Mouse (Mus musculus) retina, adult 2 months (tissue): ENCODE data around the gene Dnaja3.
"Not testable (repeated sequence)": the region's sequence is repeated elsewhere in the genome, so short reads cannot be mapped to it uniquely, and the experiment has no call there.

Source experiments
- DNase-seq: peaks from one replicate; pipeline ENCODE4 v3.0.0-alpha.2; 2012; ENCODE audit warnings: low read depth, low spot score

Dnaja3 gene

GRCm38 (mm10) chr16:4722128-4722914, 82.5 kb downstream of the Dnaja3 start:
- no peak for DNase-seq

GRCm38 (mm10) chr16:4722915-4723209, 83.1 kb downstream of the Dnaja3 start:
- no peak for DNase-seq

GRCm38 (mm10) chr16:4725266-4725665, 85.5 kb downstream of the Dnaja3 start:
- no peak for DNase-seq

GRCm38 (mm10) chr16:4725780-4726527, 86.2 kb downstream of the Dnaja3 start, which contains the start of gene Hmox2:
Gene Hmox2 (plus strand): TSS chr16:4726361.
- peak; percentile 80 for DNase-seq

GRCm38 (mm10) chr16:4726528-4727128, 86.8 kb downstream of the Dnaja3 start:
- DNase-seq: peak; percentile 18

- DNase-seq: no peak
Observed at GRCm38 (mm10) chr16:4727526-4727925, 87.7 kb downstream of the Dnaja3 start.

GRCm38 (mm10) chr16:4727963-4728362, 88.2 kb downstream of the Dnaja3 start:
- DNase-seq: no peak

GRCm38 (mm10) chr16:4730776-4731358, 91.1 kb downstream of the Dnaja3 start:
- no peak for DNase-seq

GRCm38 (mm10) chr16:4736262-4736661, 96.5 kb downstream of the Dnaja3 start:
- no peak for DNase-seq

GRCm38 (mm10) chr16:4739994-4740393, 100.2 kb downstream of the Dnaja3 start:
- no peak for DNase-seq

GRCm38 (mm10) chr16:4742186-4742585, 102.4 kb downstream of the Dnaja3 start:
- no peak for DNase-seq

- DNase-seq: no peak
Observed at GRCm38 (mm10) chr16:4752155-4752554, 112.4 kb downstream of the Dnaja3 start.

GRCm38 (mm10) chr16:4754045-4754444, 114.3 kb downstream of the Dnaja3 start:
- no peak for DNase-seq

- not testable (repeated sequence) for DNase-seq
Observed at GRCm38 (mm10) chr16:4756660-4757335, 117.0 kb downstream of the Dnaja3 start.
